Mouse (Mus musculus): Measurements from ENCODE around the gene Olfr659. TPM values are rescaled to one million over a fixed set of nuclear protein-coding genes. Genes with fewer than 3 reads are reported as not detected.

Olfr659 gene
- total RNA-seq (2023), result not detected

GRCm38 (mm10) chr7:104666453-104666852 is at the start of gene Olfr659:
Gene Olfr659, plus strand, starts transcription at chr7:104666753.

GRCm38 (mm10) chr7:104624494-104624893 is 42.1 kb upstream of the Olfr659 start, which contains the start of gene Olfr657:
Gene Olfr657, plus strand, starts transcription at chr7:104624794.

GRCm38 (mm10) chr7:104646841-104647482 is 19.6 kb upstream of the Olfr659 start, which contains the start of gene Olfr658:
Gene Olfr658, minus strand, starts transcription at chr7:104647305.

GRCm38 (mm10) chr7:104686201-104686600 is 19.6 kb downstream of the Olfr659 start, which contains the start of gene Olfr661:
Gene Olfr661, plus strand, starts transcription at chr7:104686501.

Other genes starting within 250 kb of the Olfr659 start
- 61.9 TPM for gene Trim30a, start 201.6 kb upstream of the Olfr659 start, total RNA-seq (2023)
- gene Trim30d, start 158.9 kb upstream of the Olfr659 start, total RNA-seq (2023), result 12.1 TPM
- gene Olfr651, start 116.6 kb upstream of the Olfr659 start, total RNA-seq (2023), result not detected
- gene Olfr652, start 105.9 kb upstream of the Olfr659 start, total RNA-seq (2023), result not detected
- gene Olfr653, start 89.4 kb upstream of the Olfr659 start, total RNA-seq (2023), result not detected
- gene Olfr654, start 79.7 kb upstream of the Olfr659 start, total RNA-seq (2023), result not detected
- gene Olfr655, start 65.0 kb upstream of the Olfr659 start, total RNA-seq (2023), result not detected
- gene Olfr656, start 52.8 kb upstream of the Olfr659 start, total RNA-seq (2023), result not detected
- not detected for gene Olfr657, start 42.0 kb upstream of the Olfr659 start, total RNA-seq (2023)
- 0.18 TPM for gene Olfr658, start 19.4 kb upstream of the Olfr659 start, total RNA-seq (2023)
- not detected for gene Olfr661, start 19.7 kb downstream of the Olfr659 start, total RNA-seq (2023)
- not detected for gene Usp17le, start 110.7 kb downstream of the Olfr659 start, total RNA-seq (2023)
- not detected for gene Usp17lb, start 175.8 kb downstream of the Olfr659 start, total RNA-seq (2023)
- gene Usp17la, start 190.3 kb downstream of the Olfr659 start, total RNA-seq (2023), result not detected
- not detected for gene Olfr665, start 211.3 kb downstream of the Olfr659 start, total RNA-seq (2023)
- gene Olfr666, start 229.2 kb downstream of the Olfr659 start, total RNA-seq (2023), result not detected